Mouse (Mus musculus) effector memory CD4-positive, alpha-beta T cell, adult 5 months (primary cell): ENCODE measurements around the gene Serpinb9b. TPM values are rescaled to one million over a fixed set of nuclear protein-coding genes. Genes with fewer than 3 reads are reported as not detected.

Experiments used
- polyA plus RNA-seq: library from polyadenylated mRNA; unstranded; fragments of 100-300 nt; shearing (Covaris generic); gene quantifications from one replicate; pipeline ENCODE4 v1.2.1, GENCODE M21; 2017

Gene Serpinb9b
- 0.21 TPM for polyA plus RNA-seq

GRCm38 (mm10) chr13:33027244-33027643 is at the start of gene Serpinb9b:
Serpinb9b (plus strand) TSS chr13:33027416.

GRCm38 (mm10) chr13:33002950-33003349 is 24.3 kb upstream of the Serpinb9b start, which contains the start of gene Serpinb9:
Serpinb9 (plus strand) TSS chr13:33003250.

GRCm38 (mm10) chr13:33078056-33078705 is 51.0 kb downstream of the Serpinb9b start, which contains the start of gene Serpinb1b:
Serpinb1b (plus strand) TSS chr13:33078575.

Other genes starting within 250 kb of the Serpinb9b start
- not detected for gene Mylk4, start 243.5 kb upstream of the Serpinb9b start, polyA plus RNA-seq
- 66.9 TPM for gene Wrnip1, start 225.4 kb upstream of the Serpinb9b start, polyA plus RNA-seq
- not detected for gene D930007J09Rik, start 224.6 kb upstream of the Serpinb9b start, polyA plus RNA-seq
- gene Serpinb1a, start 176.2 kb upstream of the Serpinb9b start, polyA plus RNA-seq = 20.0 TPM
- not detected for gene Serpinb1c, start 129.2 kb upstream of the Serpinb9b start, polyA plus RNA-seq
- gene Serpinb6b, start 62.2 kb upstream of the Serpinb9b start, polyA plus RNA-seq = 70.7 TPM
- 145 TPM for gene Serpinb9, start 24.2 kb upstream of the Serpinb9b start, polyA plus RNA-seq
- 1.3 TPM for gene Serpinb1b, start 51.2 kb downstream of the Serpinb9b start, polyA plus RNA-seq
- not detected for gene Serpinb9c, start 132.3 kb downstream of the Serpinb9b start, polyA plus RNA-seq
- not detected for gene Serpinb9d, start 165.5 kb downstream of the Serpinb9b start, polyA plus RNA-seq
- not detected for gene Serpinb9e, start 222.2 kb downstream of the Serpinb9b start, polyA plus RNA-seq